Mouse (Mus musculus) ES-Bruce4 (cell line): ENCODE data around the gene Rbms3.

Experiments
- CTCF ChIP-seq: IDR thresholded peaks from one replicate; pipeline ENCODE4 v1.8.1; 2011; ENCODE audit warnings: low read depth, low read length
- EP300 ChIP-seq: IDR thresholded peaks from 2 replicates; pipeline ENCODE4 v1.6.1; 2011; ENCODE audit warnings: low read depth, low read length; ENCODE audit not compliant: insufficient read depth
- POLR2A ChIP-seq: IDR thresholded peaks from one replicate; pipeline ENCODE4 v1.8.1; 2011; ENCODE audit warnings: low read length; ENCODE audit not compliant: insufficient read depth

DNA sequence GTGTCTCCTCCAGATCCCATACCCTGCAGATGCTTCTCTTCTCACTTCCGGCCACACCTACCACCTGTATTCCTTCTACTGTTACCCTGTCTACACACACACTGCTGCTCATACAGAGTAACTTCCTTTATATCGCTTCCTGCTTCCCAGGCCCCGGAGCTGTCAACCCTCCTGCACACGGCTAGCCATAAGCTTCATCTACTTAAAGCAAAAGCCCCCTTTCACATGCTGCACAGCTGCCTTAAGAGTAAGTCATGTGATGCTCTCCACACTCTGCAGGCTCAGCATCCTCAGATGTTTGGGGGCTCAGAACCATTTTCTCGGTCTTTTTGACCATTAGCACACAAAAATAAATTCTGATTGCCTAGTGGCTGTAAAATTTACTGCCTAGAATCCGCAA is 503.9 kb downstream of the Rbms3 start:
- TF ChIP-seq CTCF = no peak
- no peak for TF ChIP-seq POLR2A
- no peak for TF ChIP-seq EP300
